Mouse (Mus musculus): ENCODE measurements at regions not wholly inside any gene's neighbourhood (a gene's known extent, or its start where the extent isn't known, plus 50 kb on each side); places are given as distances from the start of the nearest gene placed in this dataset.

- DNase-seq (ENCODE audit: low read depth, low spot score): no peak
Measured at GRCm38 (mm10) chr9:62220451-62220850, 61.6 kb downstream of the Spesp1 start.

GRCm38 (mm10) chr9:62215151-62215859 lies 66.7 kb downstream of the Spesp1 start:
- no peak for DNase-seq (ENCODE audit: low read depth, low spot score)

GRCm38 (mm10) chr9:62214546-62214945 lies 67.5 kb downstream of the Spesp1 start:
- DNase-seq (ENCODE audit: low read depth, low spot score): no peak

- DNase-seq (ENCODE audit: low read depth, low spot score): no peak
Measured at GRCm38 (mm10) chr9:62212615-62213014, 69.4 kb downstream of the Spesp1 start.

GRCm38 (mm10) chr9:62210815-62211214 lies 71.2 kb downstream of the Spesp1 start:
- no peak for DNase-seq (ENCODE audit: low read depth, low spot score)

- DNase-seq (ENCODE audit: low read depth, low spot score): peak; percentile 86
Measured at GRCm38 (mm10) chr9:62208436-62208835, 73.6 kb downstream of the Spesp1 start.

GRCm38 (mm10) chr9:62205264-62205663 lies 76.7 kb downstream of the Spesp1 start:
- DNase-seq (ENCODE audit: low read depth, low spot score): no peak

GRCm38 (mm10) chr9:62203556-62203955 lies 78.5 kb downstream of the Spesp1 start:
- DNase-seq (ENCODE audit: low read depth, low spot score): no peak

GRCm38 (mm10) chr9:62202331-62202730 lies 79.7 kb downstream of the Spesp1 start:
- DNase-seq (ENCODE audit: low read depth, low spot score): no peak

- no peak for DNase-seq (ENCODE audit: low read depth, low spot score)
Measured at GRCm38 (mm10) chr9:62197486-62197885, 75.0 kb upstream of the Glce start.

GRCm38 (mm10) chr9:62192424-62192892 lies 70.0 kb upstream of the Glce start:
- DNase-seq (ENCODE audit: low read depth, low spot score): no peak

- no peak for DNase-seq (ENCODE audit: low read depth, low spot score)
Measured at GRCm38 (mm10) chr9:62190474-62190873, 68.0 kb upstream of the Glce start.

GRCm38 (mm10) chr9:62188835-62189234 lies 66.4 kb upstream of the Glce start:
- DNase-seq (ENCODE audit: low read depth, low spot score): no peak

- no peak for DNase-seq (ENCODE audit: low read depth, low spot score)
Measured at GRCm38 (mm10) chr9:62188379-62188778, 65.9 kb upstream of the Glce start.

- DNase-seq (ENCODE audit: low read depth, low spot score): no peak
Measured at GRCm38 (mm10) chr9:62186886-62187285, 64.4 kb upstream of the Glce start.

- no peak for DNase-seq (ENCODE audit: low read depth, low spot score)
Measured at GRCm38 (mm10) chr9:62185516-62186280, 63.2 kb upstream of the Glce start.

- no peak for DNase-seq (ENCODE audit: low read depth, low spot score)
Measured at GRCm38 (mm10) chr9:62181182-62181830, 58.9 kb upstream of the Glce start.

- no peak for DNase-seq (ENCODE audit: low read depth, low spot score)
Measured at GRCm38 (mm10) chr9:62180456-62181181, 58.2 kb upstream of the Glce start.

GRCm38 (mm10) chr9:62174651-62175050 lies 52.2 kb upstream of the Glce start:
- no peak for DNase-seq (ENCODE audit: low read depth, low spot score)

Measured in 3T3-L1 (cell line).